Mouse (Mus musculus): ENCODE measurements around the gene Nckap5l. TPM values are rescaled to one million over a fixed set of nuclear protein-coding genes. Genes with fewer than 3 reads are reported as not detected.
"Not testable (repeated sequence)": the region's sequence is repeated elsewhere in the genome, so short reads cannot be mapped to it uniquely, and the experiment has no call there.

Gene Nckap5l
- polyA plus RNA-seq, 1 experiment from 2014 or later, result 0.92 TPM

DNA sequence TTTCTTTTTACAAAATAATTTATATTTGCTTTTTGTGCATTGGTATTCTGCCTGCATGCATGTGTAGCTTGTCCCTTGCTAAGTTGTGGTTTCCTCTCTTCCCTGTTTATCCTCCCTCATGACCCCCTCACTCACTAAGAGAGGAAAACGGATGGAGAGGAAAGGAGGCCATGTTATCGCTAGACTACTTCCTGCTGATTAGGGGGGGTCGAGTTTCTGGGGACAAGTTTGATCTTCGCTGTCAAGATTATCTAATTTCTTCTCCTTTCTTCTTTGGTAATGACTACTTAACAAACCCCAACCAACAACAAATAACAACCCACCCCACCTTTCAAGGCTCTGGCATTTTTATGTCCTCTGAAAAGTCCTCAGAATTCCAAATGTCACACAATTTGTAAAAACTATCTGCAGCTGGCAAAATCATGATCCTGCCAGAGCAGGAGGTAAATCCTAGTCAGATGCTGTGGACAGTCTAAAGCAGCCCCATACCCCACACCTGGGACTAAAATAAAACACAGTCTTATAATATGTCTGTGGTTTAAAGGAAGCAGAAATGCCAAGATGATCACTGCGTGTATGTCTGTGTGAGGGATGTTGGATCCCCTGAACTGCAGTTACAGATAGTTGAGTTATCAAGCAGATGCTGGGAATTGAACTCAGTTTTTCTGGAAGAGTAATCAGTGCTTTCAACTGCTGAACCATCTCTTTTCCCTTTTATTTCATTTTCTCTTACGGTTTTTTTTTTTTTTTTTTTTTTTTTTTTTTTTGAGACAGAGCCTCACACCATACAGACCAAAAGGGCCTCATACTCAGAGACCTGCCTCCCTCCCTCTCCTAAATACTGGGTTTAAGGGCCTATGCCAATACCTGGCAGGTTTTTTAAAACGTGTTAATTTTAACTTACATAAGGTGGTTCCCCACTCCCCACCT is 66.8 kb downstream of the Nckap5l start:
- H3K36me3 ChIP-seq (ENCODE audit: control insufficient read depth, insufficient read depth), result no peaks in the 10 kb centered on the region
- no peak overlapping the region for H3K4me2 ChIP-seq (ENCODE audit: low read depth, low read length)
- H3K9ac ChIP-seq (ENCODE audit: low read depth, low read length), result no peak overlapping the region
- ATAC-seq (ENCODE audit: low read depth), result no peak
- H3K4me3 ChIP-seq (ENCODE audit: low read depth, low read length), result no peak overlapping the region
- no peak overlapping the region for H3K27ac ChIP-seq (ENCODE audit: low read length)
- no peaks in the 10 kb centered on the region for H3K27me3 ChIP-seq (ENCODE audit: control insufficient read depth, insufficient read depth, low read depth, low read length)
- 16% methylated on average over 7 of the region's 7 CpGs for WGBS (ENCODE audit: insufficient replicate concordance)
- H3K4me1 ChIP-seq (ENCODE audit: control insufficient read depth, low read depth, low read length), result peaks cover 25% of the 10 kb centered on the region
- H3K9me3 ChIP-seq (replicated peaks; ENCODE audit: control insufficient read depth, low read length), result no peaks in the 10 kb centered on the region

DNA sequence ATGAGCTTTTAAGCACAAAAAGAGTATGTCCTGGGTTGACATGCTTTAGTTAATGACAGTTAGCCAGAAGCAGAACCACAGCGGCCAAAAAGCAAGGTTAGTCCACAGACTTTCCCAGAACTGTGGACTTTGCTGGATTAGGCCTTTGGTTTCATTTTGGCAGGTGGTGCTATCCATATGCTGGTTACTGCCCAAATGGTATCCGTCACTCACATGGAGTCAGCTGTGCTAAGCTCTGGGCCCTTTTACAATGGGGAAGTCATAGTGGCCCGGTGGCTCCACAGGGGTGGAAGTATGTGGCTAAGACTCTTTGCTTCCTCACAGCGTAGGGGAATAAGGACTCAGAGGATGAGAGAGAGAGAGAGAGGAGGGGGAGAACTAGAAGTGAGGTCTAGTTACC is 69.6 kb downstream of the Nckap5l start:
- Histone ChIP-seq H3K9me3 (replicated peaks; ENCODE audit: control insufficient read depth, low read length) (no peaks in the 10 kb centered on the region), H3K9ac (ENCODE audit: low read depth, low read length) (no peak overlapping the region), H3K4me3 (ENCODE audit: low read depth, low read length) (no peak overlapping the region), H3K36me3 (ENCODE audit: control insufficient read depth, insufficient read depth) (no peaks in the 10 kb centered on the region), H3K27me3 (ENCODE audit: control insufficient read depth, insufficient read depth, low read depth, low read length) (no peaks in the 10 kb centered on the region), H3K27ac (ENCODE audit: low read length) (peak overlapping the region; percentile 23), H3K4me1 (ENCODE audit: control insufficient read depth, low read depth, low read length) (peaks cover 11% of the 10 kb centered on the region), H3K4me2 (ENCODE audit: low read depth, low read length) (no peak overlapping the region)
- 41% methylated on average over 4 of the region's 4 CpGs for WGBS (ENCODE audit: insufficient replicate concordance)
- ATAC-seq (ENCODE audit: low read depth), result no peak

DNA sequence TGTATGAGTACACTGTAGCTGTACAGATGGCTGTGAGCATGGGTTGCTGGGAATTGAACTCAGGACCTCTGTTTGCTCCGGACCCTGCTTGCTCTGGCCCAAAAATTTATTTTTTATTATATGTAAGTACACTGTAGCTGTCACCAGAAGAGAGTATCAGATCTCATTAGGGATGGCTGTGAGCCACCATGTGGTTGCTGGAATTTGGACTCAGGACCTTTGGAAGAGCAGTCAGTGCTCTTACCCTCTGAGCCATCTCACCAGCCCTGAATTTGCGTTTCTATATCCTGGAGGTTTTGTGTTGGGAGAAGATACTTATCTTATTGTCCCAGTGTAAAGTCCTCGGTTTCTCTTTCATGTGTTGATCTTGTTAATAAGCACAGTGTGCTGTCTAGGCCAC is 70.8 kb downstream of the Nckap5l start:
- peak overlapping the region; percentile 45; the same call in 1 of the 2 replicates for H3K27ac ChIP-seq (ENCODE audit: low read length)

DNA sequence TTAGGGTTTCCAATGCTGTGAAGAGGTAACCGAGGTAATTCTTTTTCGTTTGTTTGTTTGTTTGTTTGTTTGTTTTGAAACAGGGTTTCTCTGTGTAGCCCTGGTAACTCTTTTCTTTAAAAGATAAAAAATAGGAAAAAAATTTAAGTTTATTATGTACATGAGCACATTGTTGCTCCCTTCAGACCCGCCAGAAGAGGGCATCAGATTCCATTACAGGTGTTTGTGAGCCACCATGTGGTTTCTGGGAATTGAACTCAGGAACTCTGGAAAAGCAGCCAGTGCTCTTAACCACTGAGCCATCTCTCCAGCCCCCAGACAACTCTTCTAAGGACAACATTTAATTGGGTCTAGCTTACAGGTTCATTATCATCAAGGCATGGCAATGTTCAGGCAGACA is 71.4 kb downstream of the Nckap5l start:
- ATAC-seq (ENCODE audit: low read depth); H3K9me3 ChIP-seq (replicated peaks; ENCODE audit: control insufficient read depth, low read length); H3K4me2 ChIP-seq (ENCODE audit: low read depth, low read length); H3K4me3 ChIP-seq (ENCODE audit: low read depth, low read length); H3K27me3 ChIP-seq (ENCODE audit: control insufficient read depth, insufficient read depth, low read depth, low read length); H3K4me1 ChIP-seq (ENCODE audit: control insufficient read depth, low read depth, low read length); H3K36me3 ChIP-seq (ENCODE audit: control insufficient read depth, insufficient read depth); H3K9ac ChIP-seq (ENCODE audit: low read depth, low read length): not testable (repeated sequence)
- WGBS (ENCODE audit: insufficient replicate concordance), result 55% methylated on average over 3 of the region's 3 CpGs
- peak overlapping the region; percentile 17; the same call in 1 of the 2 replicates for H3K27ac ChIP-seq (ENCODE audit: low read length)

More for the DNA sequence above, 70.8 kb downstream of the Nckap5l start:
- 40% methylated on average over 3 of the region's 3 CpGs for WGBS (ENCODE audit: insufficient replicate concordance)
- Histone ChIP-seq H3K4me3 (ENCODE audit: low read depth, low read length) (no peak overlapping the region), H3K36me3 (ENCODE audit: control insufficient read depth, insufficient read depth) (no peaks in the 10 kb centered on the region), H3K4me2 (ENCODE audit: low read depth, low read length) (no peak overlapping the region), H3K27me3 (ENCODE audit: control insufficient read depth, insufficient read depth, low read depth, low read length) (no peaks in the 10 kb centered on the region), H3K9ac (ENCODE audit: low read depth, low read length) (no peak overlapping the region), H3K4me1 (ENCODE audit: control insufficient read depth, low read depth, low read length) (peaks cover 8% of the 10 kb centered on the region), H3K9me3 (replicated peaks; ENCODE audit: control insufficient read depth, low read length) (no peaks in the 10 kb centered on the region)
- peak; percentile 42; the same call in 1 of the 2 replicates for ATAC-seq (ENCODE audit: low read depth)

DNA sequence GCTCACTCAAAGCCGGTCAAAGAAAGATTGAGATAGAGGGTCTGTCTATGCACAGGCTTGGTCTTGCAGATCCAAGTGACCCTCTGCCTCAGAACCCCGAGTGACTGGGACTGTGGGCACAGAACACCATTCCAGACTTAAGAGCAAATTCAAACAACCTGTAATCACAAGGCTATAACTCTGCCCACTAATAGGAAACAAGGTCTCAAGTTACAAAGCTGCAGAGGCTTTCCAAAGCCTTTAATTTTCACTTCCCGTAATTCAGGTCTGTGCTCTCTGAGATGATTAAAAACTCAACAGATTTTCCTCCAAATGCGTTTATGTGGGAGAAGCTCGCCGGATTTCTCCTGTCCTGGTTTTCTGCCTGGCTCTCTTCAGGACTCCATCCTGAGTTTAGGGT is 73.5 kb downstream of the Nckap5l start:
- ATAC-seq (ENCODE audit: low read depth), result no peak
- Histone ChIP-seq H3K9me3 (replicated peaks; ENCODE audit: control insufficient read depth, low read length) (no peaks in the 10 kb centered on the region), H3K36me3 (ENCODE audit: control insufficient read depth, insufficient read depth) (no peaks in the 10 kb centered on the region), H3K4me1 (ENCODE audit: control insufficient read depth, low read depth, low read length) (peaks cover 8% of the 10 kb centered on the region), H3K27ac (ENCODE audit: low read length) (no peak overlapping the region), H3K27me3 (ENCODE audit: control insufficient read depth, insufficient read depth, low read depth, low read length) (no peaks in the 10 kb centered on the region), H3K9ac (ENCODE audit: low read depth, low read length) (no peak overlapping the region), H3K4me3 (ENCODE audit: low read depth, low read length) (no peak overlapping the region), H3K4me2 (ENCODE audit: low read depth, low read length) (no peak overlapping the region)
- 51% methylated on average over 6 of the region's 6 CpGs for WGBS (ENCODE audit: insufficient replicate concordance)

DNA sequence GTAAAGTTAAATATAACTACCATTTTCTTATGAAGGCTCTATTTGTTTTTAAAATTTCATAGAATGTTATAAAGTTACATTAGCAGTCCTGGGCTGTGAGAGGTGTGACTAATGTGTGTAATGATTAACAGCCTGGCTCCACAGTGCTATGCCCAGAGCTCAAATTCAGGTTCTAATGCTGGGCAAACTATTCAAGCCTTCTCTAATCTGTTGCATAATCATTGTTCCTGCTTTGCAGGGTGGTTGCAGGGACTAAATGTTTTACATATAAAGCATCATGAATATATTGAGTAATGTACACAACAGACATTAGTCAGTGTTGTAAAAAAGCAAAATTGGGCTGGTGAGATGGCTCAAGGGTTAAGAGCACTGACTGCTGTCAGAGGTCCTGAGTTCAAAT is 74.7 kb downstream of the Nckap5l start:
- Histone ChIP-seq H3K4me3 (ENCODE audit: low read depth, low read length) (no peak overlapping the region), H3K27ac (ENCODE audit: low read length) (no peak overlapping the region), H3K4me1 (ENCODE audit: control insufficient read depth, low read depth, low read length) (peaks cover 7% of the 10 kb centered on the region), H3K36me3 (ENCODE audit: control insufficient read depth, insufficient read depth) (no peaks in the 10 kb centered on the region), H3K4me2 (ENCODE audit: low read depth, low read length) (no peak overlapping the region), H3K9me3 (replicated peaks; ENCODE audit: control insufficient read depth, low read length) (peaks cover 3% of the 10 kb centered on the region), H3K9ac (ENCODE audit: low read depth, low read length) (no peak overlapping the region), H3K27me3 (ENCODE audit: control insufficient read depth, insufficient read depth, low read depth, low read length) (no peaks in the 10 kb centered on the region)
- ATAC-seq (ENCODE audit: low read depth), result peak; percentile 37; the same call in 1 of the 2 replicates

DNA sequence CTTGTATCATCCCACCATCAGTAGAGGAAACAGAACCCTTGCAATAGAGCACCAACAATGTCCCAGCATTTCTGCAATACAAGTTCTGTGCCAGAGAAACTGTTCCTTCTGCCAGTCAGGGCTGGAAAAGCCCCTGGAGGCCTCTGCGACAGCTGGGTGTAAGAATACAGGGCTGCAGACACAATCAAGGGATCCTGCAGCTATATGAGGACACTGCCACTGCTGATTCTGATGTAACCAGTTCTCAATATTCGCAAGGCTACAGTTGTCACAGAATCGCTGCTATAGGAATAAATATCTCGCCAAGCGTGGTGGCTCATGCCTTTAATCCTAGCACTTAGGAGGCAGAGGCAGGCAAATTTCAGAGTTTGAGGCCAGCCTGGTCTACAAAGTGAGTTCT is 81.3 kb downstream of the Nckap5l start:
- Histone ChIP-seq H3K4me2 (ENCODE audit: low read depth, low read length) (no peak overlapping the region), H3K36me3 (ENCODE audit: control insufficient read depth, insufficient read depth) (no peaks in the 10 kb centered on the region), H3K27me3 (ENCODE audit: control insufficient read depth, insufficient read depth, low read depth, low read length) (no peaks in the 10 kb centered on the region; the same call in none of the 2 replicates), H3K4me1 (ENCODE audit: control insufficient read depth, low read depth, low read length) (no peaks in the 10 kb centered on the region), H3K27ac (ENCODE audit: low read length) (no peak overlapping the region), H3K4me3 (ENCODE audit: low read depth, low read length) (no peak overlapping the region), H3K9me3 (replicated peaks; ENCODE audit: control insufficient read depth, low read length) (peaks cover 3% of the 10 kb centered on the region), H3K9ac (ENCODE audit: low read depth, low read length) (no peak overlapping the region)
- no peak for ATAC-seq (ENCODE audit: low read depth)
- WGBS (ENCODE audit: insufficient replicate concordance), result 80% methylated on average over 5 of the region's 5 CpGs

DNA sequence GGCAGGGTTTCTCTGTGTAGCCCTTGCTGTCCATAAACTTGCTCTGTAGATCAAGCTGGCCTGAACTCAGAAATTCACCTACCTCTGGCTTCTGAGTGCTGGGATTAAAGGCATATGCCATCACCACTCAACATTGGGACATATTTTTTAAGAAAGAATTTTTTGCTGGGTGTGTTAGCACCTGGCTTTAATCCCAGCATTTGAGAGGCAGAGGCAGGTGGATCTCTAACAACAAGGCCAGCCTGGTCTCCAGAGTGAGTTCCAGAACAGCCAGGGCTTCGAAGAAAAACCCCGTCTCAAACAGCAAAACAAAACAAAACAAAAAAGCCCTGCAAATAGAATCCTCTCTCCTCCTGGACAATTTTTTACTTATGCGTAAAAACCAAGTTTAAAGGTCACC is 82.0 kb downstream of the Nckap5l start:
- no peak overlapping the region for H3K27ac ChIP-seq (ENCODE audit: low read length)
- ATAC-seq (ENCODE audit: low read depth), result no peak
- H3K4me2 ChIP-seq (ENCODE audit: low read depth, low read length), result no peak overlapping the region
- no peaks in the 10 kb centered on the region for H3K36me3 ChIP-seq (ENCODE audit: control insufficient read depth, insufficient read depth)
- peaks cover 1% of the 10 kb centered on the region for H3K27me3 ChIP-seq (ENCODE audit: control insufficient read depth, insufficient read depth, low read depth, low read length)
- H3K9me3 ChIP-seq (replicated peaks; ENCODE audit: control insufficient read depth, low read length), result peaks cover 3% of the 10 kb centered on the region
- WGBS (ENCODE audit: insufficient replicate concordance), result 76% methylated on average over 3 of the region's 3 CpGs
- no peak overlapping the region for H3K9ac ChIP-seq (ENCODE audit: low read depth, low read length)
- peaks cover under 1% of the 10 kb centered on the region for H3K4me1 ChIP-seq (ENCODE audit: control insufficient read depth, low read depth, low read length)
- no peak overlapping the region for H3K4me3 ChIP-seq (ENCODE audit: low read depth, low read length)

DNA sequence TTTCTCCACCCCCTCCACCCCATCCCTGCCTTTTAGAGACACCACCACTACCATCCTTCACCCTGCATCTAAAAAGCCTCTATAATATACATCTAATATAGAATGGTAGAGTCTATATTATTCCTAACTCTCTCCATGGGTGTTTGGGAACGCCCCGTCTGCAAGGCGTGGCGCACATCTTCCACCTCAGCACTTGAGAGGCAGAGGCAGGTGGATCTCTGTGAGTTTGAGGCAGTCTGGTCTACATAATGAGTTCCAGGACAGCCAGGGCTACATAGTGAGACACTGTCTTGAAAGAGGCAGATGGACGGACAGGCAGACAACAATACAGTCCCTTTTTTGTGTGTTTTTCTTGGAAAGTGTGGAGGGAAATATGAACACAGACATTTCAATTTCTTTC is 82.5 kb downstream of the Nckap5l start:
- Histone ChIP-seq H3K36me3 (ENCODE audit: control insufficient read depth, insufficient read depth) (no peaks in the 10 kb centered on the region), H3K27me3 (ENCODE audit: control insufficient read depth, insufficient read depth, low read depth, low read length) (peaks cover 7% of the 10 kb centered on the region), H3K9me3 (replicated peaks; ENCODE audit: control insufficient read depth, low read length) (peaks cover 3% of the 10 kb centered on the region), H3K4me1 (ENCODE audit: control insufficient read depth, low read depth, low read length) (peaks cover 4% of the 10 kb centered on the region), H3K4me3 (ENCODE audit: low read depth, low read length) (no peak overlapping the region), H3K27ac (ENCODE audit: low read length) (no peak overlapping the region), H3K4me2 (ENCODE audit: low read depth, low read length) (no peak overlapping the region), H3K9ac (ENCODE audit: low read depth, low read length) (no peak overlapping the region)
- 81% methylated on average over 5 of the region's 5 CpGs for WGBS (ENCODE audit: insufficient replicate concordance)
- ATAC-seq (ENCODE audit: low read depth), result no peak
